Mouse (Mus musculus) testis, adult 2 months (tissue): ENCODE measurements around the gene Dlgap1.

Experiments
- CTCF ChIP-seq: fragments of 200-500 bp; IDR thresholded peaks from 2 replicates; pipeline ENCODE4 v1.5.1; 2012; ENCODE audit warnings: low read depth, mild to moderate bottlenecking, inconsistent platforms, low read length, moderate library complexity; ENCODE audit not compliant: control insufficient read depth, insufficient read depth, insufficient replicate concordance
- POLR2A ChIP-seq: fragments of 200-500 bp; IDR thresholded peaks from 2 replicates; pipeline ENCODE4 v1.6.1; 2012; ENCODE audit warnings: low read depth, mild to moderate bottlenecking, inconsistent platforms, low read length, moderate library complexity; ENCODE audit not compliant: control insufficient read depth

DNA sequence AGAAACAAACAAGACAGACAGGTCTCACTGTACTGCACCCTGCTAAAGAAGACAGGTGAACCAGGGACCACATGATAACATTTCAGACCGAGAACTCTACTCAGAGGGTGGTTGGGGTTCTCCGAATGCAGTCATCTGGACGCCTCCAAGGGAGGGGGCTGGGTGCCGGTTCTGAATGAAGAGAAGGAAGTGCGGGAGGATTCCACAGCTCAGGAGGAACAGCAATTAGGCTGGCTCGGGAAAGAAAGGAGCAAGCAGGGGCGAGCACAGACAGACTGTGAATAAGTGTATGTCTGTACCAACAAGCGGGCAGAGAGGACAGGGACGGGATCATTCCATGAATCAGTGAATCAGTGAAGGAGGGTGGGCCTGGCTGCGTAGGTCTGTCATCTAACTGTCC is 744.6 kb downstream of the Dlgap1 start:
- TF ChIP-seq CTCF (no peak), POLR2A (no peak)
